Mouse (Mus musculus): ENCODE data around the gene Foxp1. TPM values are rescaled to one million over a fixed set of nuclear protein-coding genes. Genes with fewer than 3 reads are reported as not detected.

The Foxp1 gene
- polyA plus RNA-seq, 1 experiment from 2014 or later: 18.9 TPM

GRCm38 (mm10) chr6:99464449-99464848 lies 58.1 kb downstream of the Foxp1 start:
- ATAC-seq (no peak), DNase-seq (no peak)
- H3K9me3 ChIP-seq (ENCODE audit: low read length): no peaks in the 10 kb centered on the region
- 0 out of 2 replicates have a peak, but pooled peaks cover 7% of the 10 kb centered on the region for H3K36me3 ChIP-seq (replicated peaks; ENCODE audit: insufficient read depth, low read length)
- H3K4me3 ChIP-seq (ENCODE audit: low read depth, low read length): no peak overlapping the region
- no peak overlapping the region for H3K4me2 ChIP-seq (ENCODE audit: low read depth, low read length)
- H3K4me1 ChIP-seq (ENCODE audit: insufficient read depth): no peaks in the 10 kb centered on the region
- 84% methylated on average over 4 of the region's 4 CpGs for WGBS (ENCODE audit: insufficient replicate concordance)
- H3K27ac ChIP-seq (ENCODE audit: low read depth): no peak overlapping the region
- H3K9ac ChIP-seq (replicated peaks): no peak overlapping the region
- TF ChIP-seq EP300 (IDR thresholded peaks at IDR 0.05; ENCODE audit: low read depth): no peak
- TF ChIP-seq CTCF (IDR thresholded peaks at IDR 0.05; ENCODE audit: low read depth): no peak
- no peaks in the 10 kb centered on the region for H3K27me3 ChIP-seq (ENCODE audit: insufficient read depth, low read length)

- no peak for TF ChIP-seq CTCF (IDR thresholded peaks at IDR 0.05; ENCODE audit: low read depth)
- no peak for TF ChIP-seq EP300 (IDR thresholded peaks at IDR 0.05; ENCODE audit: low read depth)
- Histone ChIP-seq H3K9ac (replicated peaks) (no peak overlapping the region), H3K4me1 (ENCODE audit: insufficient read depth) (no peaks in the 10 kb centered on the region), H3K27me3 (ENCODE audit: insufficient read depth, low read length) (no peaks in the 10 kb centered on the region), H3K9me3 (ENCODE audit: low read length) (no peaks in the 10 kb centered on the region), H3K27ac (ENCODE audit: low read depth) (no peak overlapping the region), H3K4me3 (ENCODE audit: low read depth, low read length) (no peak overlapping the region), H3K36me3 (replicated peaks; ENCODE audit: insufficient read depth, low read length) (0 out of 2 replicates have a peak, but pooled peaks cover 7% of the 10 kb centered on the region), H3K4me2 (ENCODE audit: low read depth, low read length) (no peak overlapping the region)
- DNase-seq (no peak), ATAC-seq (no peak)
- WGBS (ENCODE audit: insufficient replicate concordance): 81% methylated on average over 7 of the region's 7 CpGs
Measured at GRCm38 (mm10) chr6:99463906-99464305, 58.6 kb downstream of the Foxp1 start.

- 74% methylated on average over 4 of the region's 4 CpGs for WGBS (ENCODE audit: insufficient replicate concordance)
- H3K4me1 ChIP-seq (ENCODE audit: insufficient read depth): 0 out of 2 replicates have a peak, but pooled peaks cover 2% of the 10 kb centered on the region
- no peaks in the 10 kb centered on the region for H3K27me3 ChIP-seq (ENCODE audit: insufficient read depth, low read length)
- 0 out of 2 replicates have a peak, but pooled peaks cover 4% of the 10 kb centered on the region for H3K36me3 ChIP-seq (replicated peaks; ENCODE audit: insufficient read depth, low read length)
- TF ChIP-seq EP300 (IDR thresholded peaks at IDR 0.05; ENCODE audit: low read depth) (no peak), CTCF (IDR thresholded peaks at IDR 0.05; ENCODE audit: low read depth) (no peak)
- H3K4me2 ChIP-seq (ENCODE audit: low read depth, low read length): no peak overlapping the region
- H3K27ac ChIP-seq (ENCODE audit: low read depth): no peak overlapping the region
- no peak overlapping the region for H3K4me3 ChIP-seq (ENCODE audit: low read depth, low read length)
- ATAC-seq: no peak
- DNase-seq: no peak
- no peaks in the 10 kb centered on the region for H3K9me3 ChIP-seq (ENCODE audit: low read length)
- H3K9ac ChIP-seq (replicated peaks): no peak overlapping the region
Measured at GRCm38 (mm10) chr6:99458775-99459174, 63.7 kb downstream of the Foxp1 start.

GRCm38 (mm10) chr6:99453763-99454520 lies 68.6 kb downstream of the Foxp1 start:
- H3K4me2 ChIP-seq (ENCODE audit: low read depth, low read length): no peak overlapping the region
- no peaks in the 10 kb centered on the region for H3K36me3 ChIP-seq (replicated peaks; ENCODE audit: insufficient read depth, low read length)
- TF ChIP-seq CTCF (IDR thresholded peaks at IDR 0.05; ENCODE audit: low read depth): no peak
- 82% methylated on average over 7 of the region's 7 CpGs for WGBS (ENCODE audit: insufficient replicate concordance)
- no peak overlapping the region for H3K9ac ChIP-seq (replicated peaks)
- DNase-seq (no peak), ATAC-seq (no peak)
- no peak overlapping the region for H3K27ac ChIP-seq (ENCODE audit: low read depth)
- no peaks in the 10 kb centered on the region for H3K27me3 ChIP-seq (ENCODE audit: insufficient read depth, low read length)
- H3K4me3 ChIP-seq (ENCODE audit: low read depth, low read length): no peak overlapping the region
- H3K9me3 ChIP-seq (ENCODE audit: low read length): no peaks in the 10 kb centered on the region
- H3K4me1 ChIP-seq (ENCODE audit: insufficient read depth): peaks cover 22% of the 10 kb centered on the region

- no peak for ATAC-seq
Measured at GRCm38 (mm10) chr6:99452638-99453185, 69.8 kb downstream of the Foxp1 start.

GRCm38 (mm10) chr6:99451479-99451878 lies 71.0 kb downstream of the Foxp1 start:
- no peaks in the 10 kb centered on the region for H3K36me3 ChIP-seq (replicated peaks; ENCODE audit: insufficient read depth, low read length)
- DNase-seq (no peak), ATAC-seq (no peak)
- H3K27me3 ChIP-seq (ENCODE audit: insufficient read depth, low read length): no peaks in the 10 kb centered on the region
- no peak overlapping the region for H3K4me2 ChIP-seq (ENCODE audit: low read depth, low read length)
- H3K27ac ChIP-seq (ENCODE audit: low read depth): peak overlapping the region; percentile 34; the same call in 1 of the 2 replicates
- H3K4me3 ChIP-seq (ENCODE audit: low read depth, low read length): no peak overlapping the region
- TF ChIP-seq EP300 (IDR thresholded peaks at IDR 0.05; ENCODE audit: low read depth): no peak
- no peak for TF ChIP-seq CTCF (IDR thresholded peaks at IDR 0.05; ENCODE audit: low read depth)
- 38% methylated on average over 11 of the region's 11 CpGs for WGBS (ENCODE audit: insufficient replicate concordance)
- no peaks in the 10 kb centered on the region for H3K9me3 ChIP-seq (ENCODE audit: low read length)
- no peak overlapping the region for H3K9ac ChIP-seq (replicated peaks)
- peaks cover 22% of the 10 kb centered on the region for H3K4me1 ChIP-seq (ENCODE audit: insufficient read depth)

More at GRCm38 (mm10) chr6:99452638-99453185, 69.8 kb downstream of the Foxp1 start:
- Histone ChIP-seq H3K36me3 (replicated peaks; ENCODE audit: insufficient read depth, low read length) (no peaks in the 10 kb centered on the region), H3K27ac (ENCODE audit: low read depth) (no peak overlapping the region), H3K9me3 (ENCODE audit: low read length) (no peaks in the 10 kb centered on the region), H3K4me3 (ENCODE audit: low read depth, low read length) (no peak overlapping the region), H3K27me3 (ENCODE audit: insufficient read depth, low read length) (no peaks in the 10 kb centered on the region), H3K4me2 (ENCODE audit: low read depth, low read length) (no peak overlapping the region), H3K4me1 (ENCODE audit: insufficient read depth) (peaks cover 22% of the 10 kb centered on the region), H3K9ac (replicated peaks) (no peak overlapping the region)
- no peak for DNase-seq
- 65% methylated on average over 2 of the region's 2 CpGs for WGBS (ENCODE audit: insufficient replicate concordance)
- TF ChIP-seq EP300 (IDR thresholded peaks at IDR 0.05; ENCODE audit: low read depth) (no peak), CTCF (IDR thresholded peaks at IDR 0.05; ENCODE audit: low read depth) (peak; percentile 61)
